Mouse (Mus musculus) spleen, embryonic (tissue): Measurements from ENCODE around the gene Zdhhc14.

Experiments
- CTCF ChIA-PET: fragments of 350-600 bp; sonication (Branson Sonifier 250); formaldehyde crosslinking; loops from one replicate; lab custom pipeline; 2022; lab: Charles Lee

The Zdhhc14 gene

GRCm38 (mm10) chr17:5718768-5719387 lies 226.5 kb downstream of the Zdhhc14 start:
- CTCF ChIA-PET: no interaction called here

- CTCF ChIA-PET: interaction anchor here (0.9 kb wide), 1 partner anchor 25 kb away, joined by 3 read pairs; no protein-coding TSS in a partner anchor
These were observed 230.4 kb downstream of the Zdhhc14 start for GRCm38 (mm10) chr17:5722802-5723201.

DNA sequence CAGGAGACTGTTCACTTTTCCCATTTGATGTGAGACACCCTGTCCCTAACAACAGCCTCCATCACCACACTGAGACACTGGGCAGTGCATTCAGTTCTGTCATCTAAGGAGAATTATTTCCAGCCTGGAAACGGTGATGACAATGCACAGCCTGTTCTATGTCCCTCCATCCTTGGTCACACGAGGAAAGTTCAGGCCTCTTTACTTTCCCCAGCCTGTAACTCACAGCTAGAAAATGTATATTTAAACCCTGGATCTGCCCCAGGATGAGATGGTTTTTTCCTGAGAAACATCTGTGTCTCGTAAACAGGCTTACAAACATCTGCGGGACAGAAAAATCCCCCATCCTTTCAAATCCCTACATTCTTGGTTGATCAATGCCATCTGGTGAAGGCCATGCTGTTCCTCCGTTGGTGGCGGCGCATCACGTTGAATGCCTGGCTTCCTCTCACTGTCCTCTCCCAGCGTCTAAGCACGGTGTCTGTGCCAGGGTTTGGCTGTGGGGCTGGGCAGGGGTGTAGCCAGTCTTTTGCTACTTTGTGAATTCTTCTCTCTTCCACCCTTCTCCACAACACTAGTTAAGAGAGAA lies 231.3 kb downstream of the Zdhhc14 start:
- CTCF ChIA-PET: no interaction called here

GRCm38 (mm10) chr17:5729587-5730125 lies 237.3 kb downstream of the Zdhhc14 start:
- CTCF ChIA-PET: no interaction called here

GRCm38 (mm10) chr17:5730538-5730937 lies 238.2 kb downstream of the Zdhhc14 start:
- CTCF ChIA-PET: interaction anchor here (0.6 kb wide), 1 partner anchor 630 kb away, joined by 3 read pairs; no protein-coding TSS in a partner anchor

DNA sequence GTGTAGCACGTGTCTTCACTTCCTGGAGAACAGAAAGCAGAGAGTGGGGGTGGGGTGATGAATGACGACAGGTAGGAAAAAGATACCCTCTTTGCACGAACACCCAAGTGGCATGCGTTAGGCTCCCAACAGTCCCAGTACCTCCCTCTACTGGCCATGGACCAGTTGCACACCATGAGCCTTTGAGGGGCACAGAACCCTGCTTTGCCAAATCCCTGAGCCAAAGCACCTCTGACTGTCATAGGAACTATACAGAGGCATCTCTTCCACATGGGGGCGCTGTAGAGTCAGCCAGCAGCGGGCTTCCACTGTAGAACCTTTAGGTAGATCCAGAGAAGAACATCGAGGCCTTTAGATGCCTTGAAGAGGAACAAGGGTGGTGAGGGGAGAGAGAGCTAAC lies 241.0 kb downstream of the Zdhhc14 start:
- CTCF ChIA-PET: interaction anchor here (1.5 kb wide), 1 partner anchor 304 kb away, joined by 3 read pairs; no protein-coding TSS in a partner anchor

DNA sequence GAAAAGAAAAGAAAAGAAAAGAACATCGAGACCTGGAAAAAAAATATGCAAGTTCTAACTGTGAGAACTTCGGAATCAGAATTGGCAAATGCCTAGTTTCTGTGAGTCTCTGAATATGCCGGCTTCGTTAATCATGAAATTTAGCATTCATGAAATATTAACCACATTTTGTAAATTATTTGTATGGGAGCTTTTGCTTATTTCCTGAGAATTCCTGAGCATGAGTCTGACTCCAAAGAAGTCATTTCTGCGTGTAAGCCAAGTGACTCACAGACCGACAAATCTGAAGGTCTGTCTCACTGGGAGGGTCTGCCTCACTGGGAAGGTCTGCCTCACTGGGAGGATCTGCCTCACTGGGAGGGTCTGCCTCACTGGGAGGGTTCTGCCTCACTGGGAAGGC lies 248.7 kb downstream of the Zdhhc14 start:
- CTCF ChIA-PET: interaction anchor here (1.0 kb wide), 1 partner anchor 14 kb away, joined by 3 read pairs; no protein-coding TSS in a partner anchor

DNA sequence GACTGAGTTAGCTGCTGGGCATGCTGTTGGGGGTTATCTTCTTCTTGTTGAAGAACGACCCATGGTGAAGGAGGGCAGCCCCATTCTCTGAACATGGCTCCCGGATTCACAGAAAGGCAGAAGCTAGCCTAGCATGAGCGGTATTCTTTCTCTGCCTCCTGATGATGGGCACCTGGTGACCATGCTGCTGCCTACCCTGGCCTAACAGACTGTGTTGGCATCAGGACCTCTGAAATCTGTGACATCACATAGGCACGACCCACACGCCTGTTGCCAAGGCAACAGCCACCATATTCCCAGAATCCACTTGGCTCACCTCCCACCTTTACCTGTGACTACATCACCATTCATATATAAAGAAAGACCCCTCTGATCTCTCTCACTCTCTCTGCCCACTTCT lies 251.7 kb downstream of the Zdhhc14 start:
- CTCF ChIA-PET: no interaction called here

DNA sequence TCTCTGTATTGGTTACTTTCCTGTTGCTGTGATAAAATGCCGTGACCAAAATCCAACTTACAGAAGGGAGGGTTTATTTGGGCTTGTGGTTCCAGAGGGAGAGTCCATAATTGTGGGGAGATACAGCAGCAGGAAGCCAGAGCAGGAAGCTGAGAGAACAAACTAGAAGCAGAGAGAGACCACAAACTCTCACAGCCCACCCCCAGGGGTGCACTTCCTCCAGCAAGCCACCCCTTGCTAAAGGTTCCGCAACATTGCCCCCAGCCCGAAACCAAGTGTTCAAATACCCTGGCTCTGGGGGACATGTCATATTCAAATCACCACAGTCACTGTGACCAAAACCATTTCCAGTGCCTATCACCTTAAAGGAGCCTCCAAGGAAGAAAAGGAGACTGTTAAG lies 254.0 kb downstream of the Zdhhc14 start:
- CTCF ChIA-PET: interaction anchor here (0.5 kb wide), 1 partner anchor 305 kb away, joined by 4 read pairs; no protein-coding TSS in a partner anchor

- CTCF ChIA-PET: interaction anchor here (0.6 to 1.3 kb wide), 3 partner anchors 25 to 307 kb away, joined by 3 to 4 read pairs (median 3); no protein-coding TSS in a partner anchor
These were observed 255.5 kb downstream of the Zdhhc14 start for GRCm38 (mm10) chr17:5747539-5748500.

GRCm38 (mm10) chr17:5748501-5748894 lies 256.1 kb downstream of the Zdhhc14 start:
- CTCF ChIA-PET: interaction anchor here (0.7 to 1.3 kb wide), 2 partner anchors 26 to 227 kb away, joined by 3 to 16 read pairs; no protein-coding TSS in a partner anchor

- CTCF ChIA-PET: no interaction called here
These were observed 257.9 kb downstream of the Zdhhc14 start for GRCm38 (mm10) chr17:5750278-5750677.

DNA sequence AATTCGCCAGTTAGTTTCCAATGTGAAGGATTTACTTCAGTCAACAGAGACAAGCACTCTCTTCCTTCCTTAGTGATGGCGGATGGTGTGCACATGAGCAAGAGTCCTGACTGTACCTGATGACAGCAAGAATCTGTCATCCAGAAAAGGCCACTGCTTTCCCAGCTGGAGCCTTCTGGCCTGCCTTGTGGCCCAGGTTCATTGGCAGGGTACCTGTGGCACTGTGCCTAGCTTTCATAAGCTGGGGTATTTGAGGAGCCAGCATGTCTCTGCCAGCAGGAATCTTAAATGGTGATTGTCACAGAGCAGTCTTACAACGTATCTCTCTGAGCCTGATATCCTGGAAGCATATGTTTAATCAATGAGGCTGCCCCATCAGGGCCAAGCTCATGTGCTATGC lies 258.7 kb downstream of the Zdhhc14 start:
- CTCF ChIA-PET: no interaction called here

DNA sequence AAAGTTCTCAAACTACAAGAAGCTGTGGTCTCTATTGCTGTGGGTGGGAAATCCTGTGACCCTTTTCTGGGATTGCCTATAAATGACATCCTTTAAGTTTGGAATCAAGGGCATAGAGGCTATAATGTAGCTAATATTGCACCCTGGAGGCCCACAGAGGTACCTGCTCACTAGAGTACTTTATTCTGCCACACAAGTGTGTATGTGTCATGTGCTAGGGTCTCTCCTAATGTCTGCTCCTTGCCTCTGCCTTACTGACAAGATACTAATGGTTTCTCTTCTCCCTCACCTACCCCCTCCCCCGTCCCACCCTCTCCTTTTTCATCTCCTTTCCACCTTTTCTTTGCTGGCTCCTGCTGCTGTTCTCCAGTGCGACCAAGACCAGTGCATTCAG lies 260.0 kb downstream of the Zdhhc14 start:
- CTCF ChIA-PET: interaction anchor here (0.7 to 1.3 kb wide), 2 partner anchors 10 to 311 kb away, joined by 3 read pairs; no protein-coding TSS in a partner anchor

DNA sequence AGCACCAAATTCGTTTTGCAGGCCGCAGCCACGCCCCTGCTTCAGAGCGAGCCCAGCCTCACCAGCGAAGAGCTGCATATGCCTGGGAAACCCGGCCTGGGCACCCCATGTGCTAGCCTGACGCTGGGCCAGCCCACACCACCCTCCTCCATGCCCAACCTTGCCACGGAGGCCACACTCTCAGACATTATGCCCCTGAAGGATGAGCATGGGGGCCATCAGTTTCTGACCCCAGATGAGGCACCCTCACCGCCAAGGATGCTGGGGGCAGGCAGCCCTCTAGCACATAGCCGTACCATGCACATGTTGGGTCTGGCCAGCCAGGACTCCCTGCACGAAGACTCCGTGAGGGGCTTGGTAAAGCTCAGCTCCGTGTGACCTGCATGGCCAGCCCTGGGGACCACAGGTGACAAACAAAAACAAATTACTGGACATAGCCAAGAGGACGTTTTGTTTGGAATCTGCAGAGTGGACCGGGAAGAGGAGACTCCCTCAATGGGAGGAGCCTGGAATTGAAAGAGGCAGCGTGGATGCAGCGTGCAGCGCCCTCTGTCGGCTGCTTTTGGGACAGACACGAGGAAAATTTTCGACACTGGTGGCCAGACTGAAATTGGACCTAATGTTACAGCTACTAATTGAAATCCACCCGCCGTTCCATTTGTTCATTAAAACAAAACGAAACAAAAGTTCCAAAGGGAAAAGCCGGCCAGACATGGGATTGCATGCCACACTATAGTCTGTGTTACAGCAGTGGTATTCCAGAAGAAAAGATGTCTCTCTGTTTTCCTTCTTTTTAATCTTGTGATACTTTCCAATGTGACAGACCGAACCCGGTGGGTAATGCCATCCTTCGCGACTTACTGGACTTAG lies 260.6 kb downstream of the Zdhhc14 start:
- CTCF ChIA-PET: interaction anchor here (0.5 to 1.3 kb wide), 2 partner anchors 11 to 55 kb away, joined by 3 read pairs; no protein-coding TSS in a partner anchor

DNA sequence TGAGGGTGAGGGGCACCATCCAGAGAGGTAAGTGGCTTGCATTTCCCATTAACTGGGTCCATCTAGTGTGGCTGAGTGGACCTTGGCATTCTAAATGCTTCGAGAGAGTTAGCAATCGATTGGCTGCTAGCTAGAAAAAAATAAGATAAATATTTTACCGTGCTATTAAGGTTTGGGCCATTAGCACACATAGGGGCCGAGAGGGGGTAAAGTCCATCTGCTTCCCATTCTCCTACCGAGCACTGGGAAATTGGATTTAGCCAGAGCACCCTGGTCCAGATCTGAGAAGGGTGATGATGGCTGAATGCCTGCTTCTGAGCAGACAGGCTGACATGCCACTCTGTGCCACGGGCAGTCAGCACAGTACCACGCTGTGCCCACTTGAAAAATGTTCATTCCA lies 263.1 kb downstream of the Zdhhc14 start:
- CTCF ChIA-PET: no interaction called here

- CTCF ChIA-PET: no interaction called here
These were observed 263.7 kb downstream of the Zdhhc14 start for GRCm38 (mm10) chr17:5756065-5756464.

- CTCF ChIA-PET: interaction anchor here (0.5 kb wide), 1 partner anchor 131 kb away, joined by 4 read pairs; no protein-coding TSS in a partner anchor
These were observed 264.5 kb downstream of the Zdhhc14 start for GRCm38 (mm10) chr17:5756855-5757254.

DNA sequence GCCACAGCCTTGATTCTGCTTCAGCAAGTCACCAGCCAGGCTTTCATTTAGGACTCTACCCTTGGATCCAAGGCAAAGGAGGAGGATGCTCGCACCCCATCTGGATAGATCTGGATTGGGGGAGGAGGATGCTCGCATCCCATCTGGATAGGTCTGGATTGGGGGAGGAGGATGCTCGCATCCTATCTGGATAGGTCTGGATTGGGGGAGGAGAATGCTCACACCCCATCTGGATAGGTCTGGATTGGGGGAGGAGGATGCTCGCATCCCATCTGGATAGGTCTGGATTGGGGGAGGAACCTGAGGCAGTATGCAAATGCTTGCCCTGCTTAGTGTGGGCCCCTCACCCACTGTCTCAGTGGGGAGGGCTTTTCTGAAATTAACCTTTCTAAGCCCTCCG lies 271.4 kb downstream of the Zdhhc14 start:
- CTCF ChIA-PET: no interaction called here

- CTCF ChIA-PET: no interaction called here
These were observed 271.9 kb downstream of the Zdhhc14 start for GRCm38 (mm10) chr17:5764270-5764669.
